Mouse (Mus musculus) midbrain, embryonic 13.5 days (tissue): ENCODE measurements at regions not wholly inside any gene's neighbourhood (a gene's known extent, or its start where the extent isn't known, plus 50 kb on each side); places are given as distances from the start of the nearest gene placed in this dataset.
A peak's percentile ranks its signal among the peaks of the same experiment; 100 is the strongest.

Source experiments
- ATAC-seq: fragments of 200-750 bp; cut with Nextera tagmentation; 2 replicates; pipeline ENCODE4 v1.8.0; 2017; ENCODE audit warnings: mild to moderate bottlenecking, moderate TSS enrichment, moderate library complexity
- H3K27ac ChIP-seq: fragments of 300-500 bp; sonication (generic); 2 replicates; pipeline ENCODE4 v1.5.1; 2015; ENCODE audit warnings: inconsistent platforms, mild to moderate bottlenecking, moderate library complexity
- H3K27me3 ChIP-seq: fragments of 300-500 bp; sonication (generic); 2 replicates; pipeline ENCODE4 v1.6.1; 2015; ENCODE audit warnings: mild to moderate bottlenecking, inconsistent platforms
- H3K36me3 ChIP-seq: fragments of 300-500 bp; sonication (generic); 2 replicates; pipeline ENCODE4 v1.6.1; 2015; ENCODE audit warnings: mild to moderate bottlenecking, inconsistent platforms
- H3K4me1 ChIP-seq: fragments of 300-500 bp; sonication (generic); replicated peaks from 2 replicates; pipeline ENCODE4 v1.6.1; 2015; ENCODE audit warnings: inconsistent platforms
- H3K4me2 ChIP-seq: fragments of 300-500 bp; sonication (generic); replicated peaks from 2 replicates; pipeline ENCODE4 v1.6.1; 2015; ENCODE audit warnings: moderate library complexity, mild to moderate bottlenecking, inconsistent platforms
- H3K4me3 ChIP-seq: fragments of 300-500 bp; sonication (generic); replicated peaks from 2 replicates; pipeline ENCODE4 v1.5.1; 2015; ENCODE audit warnings: mild to moderate bottlenecking, inconsistent platforms
- H3K9ac ChIP-seq: fragments of 300-500 bp; sonication (generic); replicated peaks from 2 replicates; pipeline ENCODE4 v1.6.1; 2015; ENCODE audit warnings: mild to moderate bottlenecking, inconsistent platforms
- H3K9me3 ChIP-seq: fragments of 300-500 bp; sonication (generic); 2 replicates; pipeline ENCODE4 v1.6.1; 2016; ENCODE audit warnings: mild to moderate bottlenecking, inconsistent platforms
- WGBS: fragments of 180-500 bp; shearing (Covaris S2); methylation state at CpG from one replicate; pipeline ENCODE4 v1.1.7; 2015; 5-methylcytosine and 5-hydroxymethylcytosine counted together

DNA sequence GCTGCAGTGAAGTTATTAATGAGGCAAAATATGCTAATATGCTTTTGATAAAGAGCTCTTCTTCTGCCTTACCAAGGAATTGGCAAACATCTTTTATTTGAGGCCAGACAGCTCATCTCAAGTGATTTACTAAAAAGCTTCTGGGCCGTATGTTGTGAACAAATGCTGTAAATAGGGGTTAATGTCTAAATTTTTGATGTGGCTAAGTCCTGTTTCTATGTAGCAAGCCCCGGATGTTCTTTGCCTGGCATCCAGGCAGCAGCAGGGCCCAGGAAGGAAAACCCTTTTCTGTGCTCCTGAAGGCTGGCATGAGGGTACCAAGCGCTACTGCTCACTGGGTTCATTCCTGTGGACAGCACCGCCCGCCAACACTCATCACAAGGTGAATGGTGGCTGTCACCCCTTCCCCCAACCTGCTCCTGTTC lies 50.9 kb upstream of the Pcdh8 start:
- H3K27ac ChIP-seq: peak overlapping the region; percentile 64
- H3K4me1 ChIP-seq: peaks cover 23% of the 10 kb centered on the region
- peak; percentile 70 for ATAC-seq
- no peak overlapping the region for H3K4me3 ChIP-seq
- H3K27me3 ChIP-seq: peaks cover 8% of the 10 kb centered on the region; the same call in 1 of the 2 replicates
- H3K9ac ChIP-seq: no peak overlapping the region
- H3K36me3 ChIP-seq: no peaks in the 10 kb centered on the region
- 52% methylated on average over 5 of the region's 5 CpGs for WGBS
- no peak overlapping the region for H3K4me2 ChIP-seq
- no peaks in the 10 kb centered on the region for H3K9me3 ChIP-seq

GRCm38 (mm10) chr14:79821352-79822010 lies 50.4 kb upstream of the Pcdh8 start:
- Histone ChIP-seq H3K27me3 (peaks cover 8% of the 10 kb centered on the region; the same call in 1 of the 2 replicates), H3K9ac (no peak overlapping the region), H3K4me2 (no peak overlapping the region), H3K4me1 (peaks cover 23% of the 10 kb centered on the region), H3K27ac (peak overlapping the region; percentile 31), H3K9me3 (no peaks in the 10 kb centered on the region), H3K4me3 (no peak overlapping the region), H3K36me3 (no peaks in the 10 kb centered on the region)
- WGBS: 57% methylated on average over 5 of the region's 5 CpGs
- no peak for ATAC-seq
